Mouse (Mus musculus) limb, embryonic 14.5 days (tissue): Measurements from ENCODE around the gene Klhl32. TPM values are rescaled to one million over a fixed set of nuclear protein-coding genes. Genes with fewer than 3 reads are reported as not detected.

Experiments used
- ATAC-seq: fragments of 200-750 bp; cut with Nextera tagmentation; 2 replicates; pipeline ENCODE4 v1.8.0; 2017; ENCODE audit warnings: low read depth, moderate number of reproducible peaks, moderate TSS enrichment; ENCODE audit not compliant: low FRiP score
- DNase-seq: peaks from one replicate; pipeline ENCODE4 v3.0.0-alpha.2; 2015; ENCODE audit warnings: low spot score
- H3K27ac ChIP-seq: fragments of 300-500 bp; sonication (generic); replicated peaks from 2 replicates; pipeline ENCODE4 v1.5.1; 2014; ENCODE audit warnings: low read depth, mild to moderate bottlenecking, low read length, moderate library complexity, mixed read lengths
- H3K27me3 ChIP-seq: fragments of 300-500 bp; sonication (generic); 2 replicates; pipeline ENCODE4 v1.6.1; 2014; ENCODE audit warnings: low read length, mixed read lengths; ENCODE audit not compliant: control insufficient read depth, insufficient read depth
- H3K36me3 ChIP-seq: fragments of 300-500 bp; sonication (generic); 2 replicates; pipeline ENCODE4 v1.6.1; 2014; ENCODE audit warnings: mild to moderate bottlenecking, low read length, moderate library complexity, mixed read lengths; ENCODE audit not compliant: control insufficient read depth, insufficient read depth
- H3K4me1 ChIP-seq: fragments of 300-500 bp; sonication (generic); 2 replicates; pipeline ENCODE4 v1.6.1; 2014; ENCODE audit warnings: antibody characterized with exemption, low read length, mixed read lengths; ENCODE audit not compliant: control insufficient read depth, insufficient read depth
- H3K4me2 ChIP-seq: fragments of 300-500 bp; sonication (generic); replicated peaks from 2 replicates; pipeline ENCODE4 v1.6.1; 2014; ENCODE audit warnings: low read depth, mild to moderate bottlenecking, low read length, moderate library complexity; ENCODE audit not compliant: severe bottlenecking
- H3K4me3 ChIP-seq: fragments of 300-500 bp; sonication (generic); replicated peaks from 2 replicates; pipeline ENCODE4 v1.5.1; 2014; ENCODE audit warnings: low read length
- H3K9ac ChIP-seq: fragments of 300-500 bp; sonication (generic); 2 replicates; pipeline ENCODE4 v1.6.1; 2014; ENCODE audit warnings: mild to moderate bottlenecking, low read depth, low read length, moderate library complexity; ENCODE audit not compliant: severe bottlenecking
- H3K9me3 ChIP-seq: fragments of 300-500 bp; sonication (generic); 2 replicates; pipeline ENCODE4 v1.6.1; 2016; ENCODE audit warnings: low read length; ENCODE audit not compliant: control insufficient read depth
- POLR2A ChIP-seq: fragments of 200-500 bp; IDR thresholded peaks from 2 replicates; pipeline ENCODE4 v1.8.0; 2012; ENCODE audit warnings: inconsistent platforms, mild to moderate bottlenecking, moderate library complexity, borderline replicate concordance; ENCODE audit not compliant: insufficient read depth, insufficient read length; ENCODE audit errors: extremely low read depth
- WGBS: fragments of 180-500 bp; shearing (Covaris S2); extraction: QIAGEN DNeasy Blood & Tissue Kit; methylation state at CpG from one replicate; pipeline ENCODE4 v1.1.7; 2014; 5-methylcytosine and 5-hydroxymethylcytosine counted together
- polyA plus RNA-seq, 2 experiments: library from polyadenylated mRNA; depleted of rRNA in 1 of 2; stranded (reverse) in 1 of 2; unstranded in 1 of 2; fragments of >200 nt; fragmentation: Nextera tagmentation in 1 of 2; extraction: Ambion mirVana in 1 of 2; gene quantifications; 2 replicates each; pipeline versions ENCODE4 v1.2.1 to v1.2.3; 2012 to 2014

The Klhl32 gene
- polyA plus RNA-seq, 2 experiments = 1.5 to 3.0 TPM

DNA sequence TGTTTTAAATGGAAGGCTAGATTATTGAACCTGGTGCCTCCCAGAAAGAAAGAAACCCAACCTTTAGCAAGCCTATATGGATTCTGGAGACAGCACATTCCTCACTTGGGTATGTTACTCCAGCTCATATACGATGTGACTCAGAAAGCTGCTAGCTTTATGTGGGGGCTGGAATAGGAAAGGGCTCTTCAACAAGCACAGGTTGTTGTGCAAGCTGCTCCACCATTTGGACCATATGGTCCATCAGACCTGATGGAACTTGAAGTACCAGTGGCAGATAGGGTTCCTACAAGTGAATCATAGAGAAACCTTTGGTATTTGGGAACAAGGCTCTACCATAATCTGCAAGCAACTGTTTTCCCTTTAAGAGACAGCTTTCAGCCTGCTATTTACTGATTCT lies 92.0 kb downstream of the Klhl32 start:
- ATAC-seq = no peak
- no peak for TF ChIP-seq POLR2A

DNA sequence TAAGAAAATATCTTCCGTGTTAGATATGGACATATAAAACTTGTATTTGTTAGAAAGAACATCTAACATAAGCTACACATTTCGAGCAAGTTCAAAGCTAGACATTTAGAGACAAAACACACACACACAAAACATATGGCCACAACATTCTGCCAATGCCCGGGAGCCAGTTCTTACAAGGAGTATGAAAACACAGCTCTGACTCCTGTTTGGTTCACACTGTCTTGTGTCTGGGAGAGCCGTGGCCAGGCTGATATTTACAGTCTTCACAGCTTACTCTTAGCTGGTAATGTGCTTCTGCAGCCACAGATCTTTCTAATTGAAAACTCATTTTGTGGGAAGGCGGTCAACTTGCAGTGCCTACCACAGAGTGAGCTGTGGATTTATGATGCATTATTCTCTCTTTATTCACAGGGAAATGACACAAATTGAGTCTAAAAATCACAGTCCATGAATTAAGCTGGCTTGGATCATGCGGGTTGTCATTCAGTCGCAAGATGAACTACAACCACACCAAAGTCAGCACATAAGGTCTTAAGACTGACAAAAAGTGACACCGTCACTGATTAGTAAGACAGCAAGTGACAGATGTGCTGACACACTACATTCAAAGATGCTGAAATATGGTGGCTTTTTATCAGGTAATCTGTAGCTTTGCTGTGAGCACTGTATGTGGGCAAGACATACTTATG lies 98.3 kb downstream of the Klhl32 start:
- no peak for TF ChIP-seq POLR2A
- H3K4me1 ChIP-seq = no peaks in the 10 kb centered on the region
- no peak for ATAC-seq

More for the DNA sequence above, 92.0 kb downstream of the Klhl32 start:
- H3K9me3 ChIP-seq = no peaks in the 10 kb centered on the region
- H3K36me3 ChIP-seq = no peaks in the 10 kb centered on the region
- WGBS = 95% methylated on average over 1 of the region's 1 CpGs
- H3K4me1 ChIP-seq = no peaks in the 10 kb centered on the region
- H3K27me3 ChIP-seq = no peaks in the 10 kb centered on the region
- H3K9ac ChIP-seq = no peak overlapping the region
- no peak for DNase-seq
- no peak overlapping the region for H3K27ac ChIP-seq
- no peak overlapping the region for H3K4me2 ChIP-seq
- no peak overlapping the region for H3K4me3 ChIP-seq

DNA sequence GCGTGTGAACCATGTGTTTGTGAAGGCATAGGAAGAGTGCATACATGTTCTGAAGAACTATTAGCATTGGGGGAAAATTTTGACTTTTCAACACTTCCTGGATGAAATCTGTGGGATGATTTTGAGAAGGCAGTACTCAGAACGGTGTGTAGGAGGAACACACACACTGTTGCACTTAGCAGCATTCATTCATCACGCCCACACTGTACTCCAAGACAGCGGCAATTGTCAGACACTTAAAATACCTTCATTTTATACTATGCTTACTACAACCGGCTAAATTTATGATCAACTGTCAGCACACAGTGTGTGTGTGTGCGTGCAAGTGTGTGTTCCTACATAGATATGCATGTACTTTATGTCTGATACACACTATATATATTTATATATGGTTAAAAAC lies 113.8 kb downstream of the Klhl32 start:
- Histone ChIP-seq H3K27me3 (no peaks in the 10 kb centered on the region), H3K9ac (no peak overlapping the region), H3K4me3 (no peak overlapping the region), H3K36me3 (no peaks in the 10 kb centered on the region), H3K27ac (no peak overlapping the region), H3K9me3 (no peaks in the 10 kb centered on the region), H3K4me1 (no peaks in the 10 kb centered on the region), H3K4me2 (no peak overlapping the region)
- TF ChIP-seq POLR2A = no peak
- DNase-seq (no peak), ATAC-seq (no peak)
- WGBS = 86% methylated on average over 6 of the region's 6 CpGs

More for the DNA sequence above, 98.3 kb downstream of the Klhl32 start:
- no peak overlapping the region for H3K27ac ChIP-seq
- WGBS = 61% methylated on average over 8 of the region's 8 CpGs
- no peak overlapping the region for H3K9ac ChIP-seq
- no peak overlapping the region for H3K4me3 ChIP-seq
- no peak overlapping the region for H3K4me2 ChIP-seq
- H3K9me3 ChIP-seq = no peaks in the 10 kb centered on the region
- no peaks in the 10 kb centered on the region for H3K36me3 ChIP-seq
- DNase-seq = no peak
- no peaks in the 10 kb centered on the region for H3K27me3 ChIP-seq

- TF ChIP-seq POLR2A = no peak
- 27% methylated on average over 3 of the region's 3 CpGs for WGBS
- Histone ChIP-seq H3K4me2 (no peak overlapping the region), H3K27ac (no peak overlapping the region), H3K9ac (no peak overlapping the region), H3K4me3 (no peak overlapping the region), H3K36me3 (no peaks in the 10 kb centered on the region), H3K27me3 (no peaks in the 10 kb centered on the region), H3K4me1 (no peaks in the 10 kb centered on the region), H3K9me3 (no peaks in the 10 kb centered on the region)
- DNase-seq = peak; percentile 87
- ATAC-seq = no peak
These were observed 130.1 kb downstream of the Klhl32 start for GRCm38 (mm10) chr4:24720834-24721233.

- DNase-seq (no peak), ATAC-seq (no peak)
- Histone ChIP-seq H3K9me3 (no peaks in the 10 kb centered on the region), H3K36me3 (no peaks in the 10 kb centered on the region), H3K9ac (no peak overlapping the region), H3K4me3 (no peak overlapping the region), H3K27ac (no peak overlapping the region), H3K27me3 (no peaks in the 10 kb centered on the region), H3K4me1 (no peaks in the 10 kb centered on the region), H3K4me2 (no peak overlapping the region)
- TF ChIP-seq POLR2A = no peak
- 77% methylated on average over 4 of the region's 4 CpGs for WGBS
These were observed 135.4 kb downstream of the Klhl32 start for GRCm38 (mm10) chr4:24715559-24715958.
